In the genomic region with DNA sequence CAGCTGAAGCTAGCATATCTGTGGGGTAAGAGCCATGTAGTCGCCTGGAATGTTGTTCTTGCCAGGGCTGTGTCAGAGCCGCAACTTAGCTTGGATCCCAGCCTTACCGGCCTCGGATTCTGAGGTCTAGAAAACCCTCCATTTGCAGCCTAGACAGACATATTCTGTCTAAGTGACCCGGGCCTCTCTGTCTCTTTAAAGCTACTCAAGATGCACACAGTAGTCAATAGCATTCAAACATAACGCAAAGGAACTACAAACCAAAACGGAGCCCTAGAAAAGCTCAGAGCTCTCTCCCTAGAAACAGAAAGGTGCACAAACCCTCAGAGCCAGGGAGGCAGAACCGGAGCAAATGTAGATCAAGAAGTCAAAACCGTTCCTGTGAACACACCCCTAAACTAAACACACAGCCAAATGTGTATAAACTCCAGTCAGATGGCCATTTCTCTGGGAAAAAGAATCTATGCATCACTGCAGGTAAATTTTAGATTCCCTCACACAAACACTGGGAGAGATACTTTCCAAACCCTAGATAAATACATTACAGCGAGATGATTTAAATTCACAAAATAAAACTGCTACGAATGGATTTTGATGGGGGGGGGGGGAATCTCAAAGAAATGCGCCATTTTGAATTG, we compare ENCODE assay signal across 16 mouse cellular contexts. TPM values are rescaled to one million over a fixed set of nuclear protein-coding genes. Genes with fewer than 3 reads are reported as not detected.
DNase-seq lines count a peak whose midpoint lies in the region; ATAC-seq and TF ChIP-seq lines count a peak whose summit lies in the region.
"Had no signal": no experiment of that assay in that cellular context is flagged by ENCODE, and none has a peak within 500 bp of the region (broad histone marks: within the 10 kb centered on the region; RNA-seq: fewer than 3 reads in every experiment).

No protein-coding gene starts in this region.

- DNase-seq in forebrain, embryonic 10.5 days (ENCODE audit: extremely low spot score, low spot score) = no peak
- no peak for DNase-seq in liver, embryonic 11.5 days (ENCODE audit: low spot score)
- no peak for DNase-seq in liver
- no peak for DNase-seq in adrenal gland, adult 2 months
- DNase-seq in cerebellum, postnatal 14 days = no peak
- DNase-seq: cerebellum, adult 9-11 months; right cerebral cortex, adult 18-20 months had no signal

- no peak for TF ChIP-seq CTCF in embryonic fibroblast, embryonic 13.5 days (IDR thresholded peaks at IDR 0.05; ENCODE audit: borderline replicate concordance, insufficient read depth, low read length)

- H3K4me3 ChIP-seq in forebrain, embryonic 10.5 days = peak overlapping the region; percentile 33
- H3K4me3 ChIP-seq in forebrain, embryonic 12.5 days (replicated peaks) = no peak overlapping the region
- H3K4me3 ChIP-seq in liver, embryonic 11.5 days (ENCODE audit: low read depth, low read length) = peak overlapping the region; percentile 20; the same call in 1 of the 2 replicates
- H3K4me3 ChIP-seq in embryonic fibroblast, embryonic 13.5 days (ENCODE audit: insufficient read depth, low read length) = peak overlapping the region; percentile 20
- H3K4me3 ChIP-seq in stomach, embryonic 14.5 days (ENCODE audit: low read depth, low read length) = peak overlapping the region; percentile 77
- H3K4me3 ChIP-seq: layer of hippocampus, adult 2 months had no signal

- no peak overlapping the region for H3K27ac ChIP-seq in forebrain, embryonic 10.5 days
- H3K27ac ChIP-seq in forebrain, embryonic 12.5 days = no peak overlapping the region
- no peak overlapping the region for H3K27ac ChIP-seq in liver, embryonic 11.5 days (ENCODE audit: low read depth, low read length)
- H3K27ac ChIP-seq in embryonic fibroblast, embryonic 13.5 days (ENCODE audit: insufficient read depth, low read length) = no peak overlapping the region
- H3K27ac ChIP-seq in stomach, embryonic 14.5 days (ENCODE audit: low read length) = peak overlapping the region; percentile 98
- H3K27ac ChIP-seq: layer of hippocampus, adult 2 months; midbrain, embryonic 12.5 days had no signal

- no peaks in the 10 kb centered on the region for H3K9me3 ChIP-seq in forebrain, embryonic 10.5 days
- no peaks in the 10 kb centered on the region for H3K9me3 ChIP-seq in forebrain, embryonic 12.5 days
- H3K9me3 ChIP-seq in liver, embryonic 11.5 days (ENCODE audit: control insufficient read depth, low read length) = no peaks in the 10 kb centered on the region
- no peaks in the 10 kb centered on the region for H3K9me3 ChIP-seq in stomach, embryonic 14.5 days (ENCODE audit: control insufficient read depth, low read depth, low read length)
- H3K9me3 ChIP-seq: G1E; midbrain, embryonic 12.5 days had no signal

- ATAC-seq in forebrain, embryonic 12.5 days (ENCODE audit: low FRiP score) = no peak
- ATAC-seq in liver, embryonic 11.5 days (replicated peaks; ENCODE audit: low FRiP score) = no peak
- ATAC-seq in stomach, embryonic 14.5 days (ENCODE audit: insufficient number of reproducible peaks, insufficient read depth, low FRiP score, low read depth) = no peak

- WGBS in forebrain, embryonic 10.5 days = 2% methylated on average over 12 of the region's 12 CpGs
- under 1% methylated on average over 12 of the region's 12 CpGs for WGBS in forebrain, embryonic 12.5 days
- 6% methylated on average over 12 of the region's 12 CpGs for WGBS in liver, embryonic 11.5 days
- 9% methylated on average over 12 of the region's 12 CpGs for WGBS in stomach, embryonic 14.5 days

- H3K27me3 ChIP-seq in forebrain, embryonic 10.5 days (ENCODE audit: poor library complexity, severe bottlenecking) = peaks cover 100% of the 10 kb centered on the region
- H3K27me3 ChIP-seq in forebrain, embryonic 12.5 days = peaks cover 92% of the 10 kb centered on the region
- H3K27me3 ChIP-seq in liver, embryonic 11.5 days (replicated peaks; ENCODE audit: control insufficient read depth, insufficient read depth, low read length) = peaks cover 97% of the 10 kb centered on the region
- H3K27me3 ChIP-seq in stomach, embryonic 14.5 days (ENCODE audit: control insufficient read depth, insufficient read depth, low read length) = peaks cover 8% of the 10 kb centered on the region; the same call in 1 of the 2 replicates

- no peaks in the 10 kb centered on the region for H3K36me3 ChIP-seq in forebrain, embryonic 10.5 days (replicated peaks)
- no peaks in the 10 kb centered on the region for H3K36me3 ChIP-seq in forebrain, embryonic 12.5 days (replicated peaks)
- no peaks in the 10 kb centered on the region for H3K36me3 ChIP-seq in liver, embryonic 11.5 days (ENCODE audit: control insufficient read depth, insufficient read depth, low read length)
- H3K36me3 ChIP-seq in stomach, embryonic 14.5 days (ENCODE audit: control insufficient read depth, insufficient read depth, low read length) = peaks cover 11% of the 10 kb centered on the region
- H3K36me3 ChIP-seq: G1E; midbrain, embryonic 12.5 days had no signal

- peaks cover 52% of the 10 kb centered on the region for H3K4me1 ChIP-seq in forebrain, embryonic 10.5 days
- peaks cover 42% of the 10 kb centered on the region for H3K4me1 ChIP-seq in forebrain, embryonic 12.5 days
- H3K4me1 ChIP-seq in liver, embryonic 11.5 days (replicated peaks; ENCODE audit: control insufficient read depth, insufficient read depth, low read length) = no peaks in the 10 kb centered on the region; the same call in 1 of the 2 replicates
- no peaks in the 10 kb centered on the region for H3K4me1 ChIP-seq in embryonic fibroblast, embryonic 13.5 days (ENCODE audit: control insufficient read depth, insufficient read depth, low read length)
- peaks cover 13% of the 10 kb centered on the region; the same call in 1 of the 2 replicates for H3K4me1 ChIP-seq in stomach, embryonic 14.5 days (ENCODE audit: control insufficient read depth, insufficient read depth, low read length)

- no peak overlapping the region for H3K4me2 ChIP-seq in forebrain, embryonic 12.5 days
- no peak overlapping the region for H3K4me2 ChIP-seq in liver, embryonic 11.5 days
- H3K4me2 ChIP-seq in stomach, embryonic 14.5 days (replicated peaks; ENCODE audit: low read depth, low read length) = peak overlapping the region; percentile 54

- H3K9ac ChIP-seq in forebrain, embryonic 12.5 days = no peak overlapping the region
- no peak overlapping the region for H3K9ac ChIP-seq in liver, embryonic 11.5 days (ENCODE audit: low read depth, low read length)
- H3K9ac ChIP-seq in stomach, embryonic 14.5 days (replicated peaks; ENCODE audit: low read depth, low read length) = peak overlapping the region; percentile 99
- H3K9ac ChIP-seq: midbrain, embryonic 12.5 days had no signal

- no peak for TF ChIP-seq POLR2A in embryonic fibroblast, embryonic 13.5 days (IDR thresholded peaks at IDR 0.05; ENCODE audit: low read depth, low read length)

RNA-seq across cellular contexts. Expression of a gene that starts 6.9 kb away (rescaled TPM):
- polyA plus RNA-seq in forebrain, embryonic 10.5 days (2016; fragmentation: Nextera tagmentation; extraction: Ambion mirVana) = 1.7 and 3.2 TPM in 2 replicates
- 1.7 and 2.8 TPM in 2 replicates for polyA plus RNA-seq in forebrain, embryonic 12.5 days (2016; fragmentation: Nextera tagmentation; extraction: Ambion mirVana)
- polyA plus RNA-seq in liver, embryonic 11.5 days (2014; fragmentation: Nextera tagmentation; extraction: Ambion mirVana) = 6.3 and 6.8 TPM in 2 replicates
- polyA plus RNA-seq in embryonic fibroblast, embryonic 13.5 days (2011; ENCODE audit: insufficient read length, low read depth, missing spikeins) = 1.5 and 7.3 TPM in 2 replicates
- polyA plus RNA-seq in stomach, embryonic 14.5 days (2014; fragmentation: Nextera tagmentation; extraction: Ambion mirVana) = 262 and 263 TPM in 2 replicates
- total RNA-seq in adrenal gland, adult 2 months (2021) = not detected
- polyA plus RNA-seq in adrenal gland, adult 2 months (2012; rRNA removed) = 0.07 TPM in 1 of 2 replicates, not detected in the other
- total RNA-seq: G1E; layer of hippocampus, adult 2 months had no signal
- polyA plus RNA-seq: G1E; neural tube, embryonic 14.5 days had no signal

RNA-seq across cellular contexts. Expression of a gene that starts 44.8 kb away (rescaled TPM):
- 0.11 TPM in 2 replicates for polyA plus RNA-seq in forebrain, embryonic 10.5 days (2016; fragmentation: Nextera tagmentation; extraction: Ambion mirVana)
- not detected in 2 replicates for polyA plus RNA-seq in forebrain, embryonic 12.5 days (2016; fragmentation: Nextera tagmentation; extraction: Ambion mirVana)
- not detected in 2 replicates for polyA plus RNA-seq in liver, embryonic 11.5 days (2014; fragmentation: Nextera tagmentation; extraction: Ambion mirVana)
- polyA plus RNA-seq in embryonic fibroblast, embryonic 13.5 days (2011; ENCODE audit: insufficient read length, low read depth, missing spikeins) = not detected in 2 replicates
- 0.43 TPM in 1 of 2 replicates, not detected in the other for polyA plus RNA-seq in stomach, embryonic 14.5 days (2014; fragmentation: Nextera tagmentation; extraction: Ambion mirVana)
- total RNA-seq in adrenal gland, adult 2 months (2021) = under 1 TPM in 1 of 2 experiments, not detected in 1; 0.45 TPM
- polyA plus RNA-seq in adrenal gland, adult 2 months (2012; rRNA removed) = 0.10 and 0.17 TPM in 2 replicates
- total RNA-seq: G1E had no signal
- polyA plus RNA-seq: G1E; heart, embryonic 14.5 days; lung, embryonic 16.5 days; neural tube, embryonic 14.5 days had no signal

Comparison
In these comparisons a context has a peak if more than half of its experiments do, and no peak if none do; other contexts are left out.
1. RNA of a gene that starts 6.9 kb away (polyA plus RNA-seq): 262 to 263 TPM in stomach, embryonic 14.5 days; 1.5 to 7.3 TPM in embryonic fibroblast, embryonic 13.5 days, 6.3 to 6.8 TPM in liver, embryonic 11.5 days, 1.7 to 3.2 TPM in forebrain, embryonic 10.5 days, 1.7 to 2.8 TPM in forebrain, embryonic 12.5 days and 0.07 TPM in adrenal gland, adult 2 months; every median in the first group is over 10 times any median in the second.